Mouse (Mus musculus) stomach, postnatal 0 days (tissue): ENCODE measurements at regions not wholly inside any gene's neighbourhood (a gene's known extent, or its start where the extent isn't known, plus 50 kb on each side); places are given as distances from the start of the nearest gene placed in this dataset.

Source experiments
- CTCF ChIP-seq: IDR thresholded peaks from 2 replicates; pipeline ENCODE4 v1.5.1; 2016; ENCODE audit warnings: antibody characterized with exemption, low read depth, mild to moderate bottlenecking, moderate library complexity
- EP300 ChIP-seq: optimal IDR thresholded peaks from 2 replicates; pipeline ENCODE3; 2016; ENCODE audit warnings: antibody characterized with exemption

- TF ChIP-seq CTCF (no peak), EP300 (peak; percentile 82)
Observed at GRCm38 (mm10) chr14:47942671-47943070, 178.0 kb upstream of the Peli2 start.
